Mouse (Mus musculus) midbrain, postnatal 0 days (tissue): Measurements from ENCODE around the gene Spns2. TPM values are rescaled to one million over a fixed set of nuclear protein-coding genes. Genes with fewer than 3 reads are reported as not detected.

Experiments
- ATAC-seq: fragments of 200-750 bp; cut with Nextera tagmentation; 2 replicates; pipeline ENCODE4 v1.8.0; 2017; ENCODE audit warnings: moderate number of reproducible peaks, mild to moderate bottlenecking, moderate TSS enrichment, moderate library complexity; ENCODE audit not compliant: low FRiP score
- DNase-seq: peaks from one replicate; pipeline ENCODE4 v3.0.0-alpha.2; 2015; ENCODE audit warnings: low spot score
- H3K27ac ChIP-seq: fragments of 300-500 bp; sonication (generic); 2 replicates; pipeline ENCODE4 v1.5.1; 2014; ENCODE audit warnings: low read depth, mild to moderate bottlenecking, low read length, mixed read lengths
- H3K27me3 ChIP-seq: fragments of 300-500 bp; sonication (generic); 2 replicates; pipeline ENCODE4 v1.6.1; 2014; ENCODE audit warnings: low read length, control low read depth, mixed read lengths; ENCODE audit not compliant: insufficient read depth
- H3K36me3 ChIP-seq: fragments of 300-500 bp; sonication (generic); 2 replicates; pipeline ENCODE4 v1.6.1; 2014; ENCODE audit warnings: low read length, control low read depth, mixed read lengths; ENCODE audit not compliant: insufficient read depth
- H3K4me1 ChIP-seq: fragments of 300-500 bp; sonication (generic); 2 replicates; pipeline ENCODE4 v1.6.1; 2014; ENCODE audit warnings: mild to moderate bottlenecking, control low read depth, antibody characterized with exemption, low read length, mixed read lengths; ENCODE audit not compliant: insufficient read depth
- H3K4me2 ChIP-seq: fragments of 300-500 bp; sonication (generic); 2 replicates; pipeline ENCODE4 v1.6.1; 2014; ENCODE audit warnings: low read depth, mild to moderate bottlenecking, low read length, mixed read lengths; ENCODE audit not compliant: poor library complexity, severe bottlenecking
- H3K4me3 ChIP-seq: fragments of 300-500 bp; sonication (generic); 2 replicates; pipeline ENCODE4 v1.5.1; 2014; ENCODE audit warnings: low read depth, mild to moderate bottlenecking, low read length, moderate library complexity
- H3K9ac ChIP-seq: fragments of 300-500 bp; sonication (generic); replicated peaks from 2 replicates; pipeline ENCODE4 v1.6.1; 2014; ENCODE audit warnings: mild to moderate bottlenecking, low read length, moderate library complexity, mixed read lengths; ENCODE audit not compliant: poor library complexity, severe bottlenecking
- H3K9me3 ChIP-seq: fragments of 300-500 bp; sonication (generic); 2 replicates; pipeline ENCODE4 v1.6.1; 2016; ENCODE audit warnings: low read length, control low read depth
- CTCF ChIP-seq: IDR thresholded peaks from 2 replicates; pipeline ENCODE4 v1.5.1; 2016; ENCODE audit warnings: antibody characterized with exemption, mild to moderate bottlenecking
- WGBS: fragments of 180-500 bp; shearing (Covaris S2); extraction: QIAGEN DNeasy Blood & Tissue Kit; methylation state at CpG from one replicate; pipeline ENCODE4 v1.1.7; 2014; 5-methylcytosine and 5-hydroxymethylcytosine counted together
- polyA plus RNA-seq: library from polyadenylated mRNA; unstranded; fragments of >200 nt; fragmentation: Nextera tagmentation; extraction: Ambion mirVana; gene quantifications from 2 replicates; pipeline ENCODE4 v1.2.1, GENCODE M21; 2015
- total RNA-seq: library from RNA; depleted of rRNA; stranded (reverse); fragments of >200 nt; gene quantifications from 2 replicates; pipeline ENCODE4 v1.2.3, GENCODE M21; 2014

The Spns2 gene
- total and polyA plus RNA-seq, 2 experiments from 2014 or later, result 7.7 to 56.8 TPM

DNA sequence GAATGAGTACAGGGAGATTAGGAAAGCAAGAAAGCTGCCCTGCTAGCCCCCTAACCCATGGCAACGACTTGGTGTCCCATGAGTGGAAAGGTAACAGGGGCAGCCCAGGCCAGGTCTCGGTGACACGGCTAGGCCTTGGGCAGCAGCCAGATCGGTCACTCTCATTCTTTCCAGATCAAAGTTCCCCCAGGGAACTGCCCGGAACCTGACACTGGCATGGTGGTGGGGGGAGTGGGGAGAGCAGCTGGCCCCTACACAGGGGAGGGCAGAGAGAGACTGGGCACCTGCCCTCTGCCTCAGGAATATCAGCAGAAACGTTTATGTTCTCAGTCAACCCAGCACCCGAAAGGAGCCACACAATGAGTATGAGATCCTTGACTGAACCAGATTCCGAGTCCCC, 71.5 kb downstream of the Spns2 start:
- Histone ChIP-seq H3K4me2 (no peak overlapping the region), H3K36me3 (no peaks in the 10 kb centered on the region), H3K4me3 (no peak overlapping the region), H3K27ac (no peak overlapping the region), H3K9ac (no peak overlapping the region), H3K4me1 (no peaks in the 10 kb centered on the region), H3K27me3 (no peaks in the 10 kb centered on the region), H3K9me3 (no peaks in the 10 kb centered on the region)
- DNase-seq (no peak), ATAC-seq (no peak)
- WGBS, result 37% methylated on average over 8 of the region's 8 CpGs
- TF ChIP-seq CTCF, result no peak

- no peaks in the 10 kb centered on the region; the same call in 1 of the 2 replicates for H3K27me3 ChIP-seq
- no peak overlapping the region for H3K4me2 ChIP-seq
- H3K9ac ChIP-seq, result no peak overlapping the region
- no peaks in the 10 kb centered on the region for H3K9me3 ChIP-seq
- H3K27ac ChIP-seq, result no peak overlapping the region
- no peak for DNase-seq
- no peak for TF ChIP-seq CTCF
- 13% methylated on average over 4 of the region's 4 CpGs for WGBS
- H3K4me1 ChIP-seq, result no peaks in the 10 kb centered on the region
- no peak for ATAC-seq
- no peaks in the 10 kb centered on the region for H3K36me3 ChIP-seq
- H3K4me3 ChIP-seq, result no peak overlapping the region
These were observed 72.3 kb downstream of the Spns2 start for GRCm38 (mm10) chr11:72417376-72417775.

DNA sequence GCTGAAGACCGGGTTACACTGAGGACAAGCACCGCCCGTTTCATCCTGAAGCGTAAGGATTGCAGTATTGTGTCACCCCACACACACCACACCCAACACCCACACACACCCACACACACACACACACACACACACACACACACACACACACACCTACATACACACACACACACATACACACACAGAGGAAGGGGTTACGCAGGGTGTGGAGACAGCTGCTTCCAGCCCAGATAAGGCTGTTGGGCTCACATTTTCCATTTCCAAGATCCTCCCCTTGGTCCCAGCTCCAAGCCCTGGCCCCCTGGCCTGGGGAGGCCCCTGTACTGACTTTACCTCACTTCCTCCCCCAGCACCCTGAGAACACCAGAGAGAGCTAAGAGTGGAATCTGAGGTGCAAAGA, 73.0 kb downstream of the Spns2 start:
- DNase-seq (no peak), ATAC-seq (no peak)
- Histone ChIP-seq H3K4me1 (peaks cover under 1% of the 10 kb centered on the region; the same call in 1 of the 2 replicates), H3K4me2 (no peak overlapping the region), H3K27ac (no peak overlapping the region), H3K9me3 (no peaks in the 10 kb centered on the region), H3K27me3 (no peaks in the 10 kb centered on the region; the same call in 1 of the 2 replicates), H3K9ac (no peak overlapping the region), H3K36me3 (no peaks in the 10 kb centered on the region), H3K4me3 (no peak overlapping the region)
- no peak for TF ChIP-seq CTCF
- WGBS, result 91% methylated on average over 5 of the region's 5 CpGs

- Histone ChIP-seq H3K27ac (no peak overlapping the region), H3K4me3 (no peak overlapping the region), H3K36me3 (no peaks in the 10 kb centered on the region), H3K9ac (no peak overlapping the region), H3K27me3 (no peaks in the 10 kb centered on the region; the same call in 1 of the 2 replicates), H3K9me3 (no peaks in the 10 kb centered on the region), H3K4me2 (no peak overlapping the region), H3K4me1 (peaks cover 3% of the 10 kb centered on the region; the same call in 1 of the 2 replicates)
- no peak for TF ChIP-seq CTCF
- 88% methylated on average over 8 of the region's 8 CpGs for WGBS
- DNase-seq, result no peak
- ATAC-seq, result no peak
These were observed 74.5 kb downstream of the Spns2 start for GRCm38 (mm10) chr11:72415155-72415554.

DNA sequence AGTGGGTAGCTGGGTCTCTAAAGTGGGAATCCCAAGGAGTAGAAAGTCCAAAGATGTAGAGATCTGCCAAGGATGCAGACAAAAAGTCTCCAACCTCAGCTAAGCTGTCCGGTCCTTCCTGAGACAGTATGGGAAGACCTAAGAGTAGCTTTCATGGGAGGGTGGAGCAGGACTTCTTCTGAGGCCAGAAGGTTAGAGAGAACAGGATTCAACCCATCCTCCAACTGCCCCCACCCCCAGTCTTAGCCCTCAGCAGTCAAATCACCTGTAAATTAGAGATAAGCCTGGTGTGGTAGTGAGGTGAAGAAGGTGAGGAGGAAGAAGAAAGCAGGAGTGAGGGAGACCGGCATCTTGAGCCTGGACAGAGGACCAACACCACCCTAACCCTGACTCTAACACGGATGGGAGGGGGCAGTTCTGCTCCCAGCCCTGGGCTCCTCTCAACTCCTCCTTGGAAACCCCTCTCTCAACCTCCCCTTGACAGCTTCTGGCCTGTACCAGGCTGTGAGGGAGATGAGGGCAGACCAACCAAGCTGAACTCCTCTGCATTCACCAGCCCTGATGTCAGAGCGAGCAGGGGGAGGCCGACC, 76.0 kb downstream of the Spns2 start:
- no peak overlapping the region for H3K4me2 ChIP-seq
- TF ChIP-seq CTCF, result no peak
- H3K9me3 ChIP-seq, result no peaks in the 10 kb centered on the region
- H3K36me3 ChIP-seq, result no peaks in the 10 kb centered on the region
- no peak overlapping the region for H3K4me3 ChIP-seq
- H3K27ac ChIP-seq, result no peak overlapping the region
- DNase-seq, result no peak
- no peak for ATAC-seq
- peaks cover 3% of the 10 kb centered on the region; the same call in 1 of the 2 replicates for H3K4me1 ChIP-seq
- H3K9ac ChIP-seq, result no peak overlapping the region
- 66% methylated on average over 5 of the region's 5 CpGs for WGBS
- no peaks in the 10 kb centered on the region; the same call in none of the 2 replicates for H3K27me3 ChIP-seq

GRCm38 (mm10) chr11:72413016-72413415, 76.7 kb downstream of the Spns2 start:
- 82% methylated on average over 7 of the region's 7 CpGs for WGBS
- Histone ChIP-seq H3K4me2 (no peak overlapping the region), H3K4me1 (peaks cover 3% of the 10 kb centered on the region; the same call in 1 of the 2 replicates), H3K9ac (no peak overlapping the region), H3K27me3 (no peaks in the 10 kb centered on the region; the same call in none of the 2 replicates), H3K36me3 (no peaks in the 10 kb centered on the region), H3K4me3 (no peak overlapping the region), H3K27ac (no peak overlapping the region), H3K9me3 (no peaks in the 10 kb centered on the region)
- ATAC-seq, result no peak
- no peak for DNase-seq
- TF ChIP-seq CTCF, result no peak
